Comparison of ENCODE assay signal across 30 mouse cellular contexts in the genomic region with DNA sequence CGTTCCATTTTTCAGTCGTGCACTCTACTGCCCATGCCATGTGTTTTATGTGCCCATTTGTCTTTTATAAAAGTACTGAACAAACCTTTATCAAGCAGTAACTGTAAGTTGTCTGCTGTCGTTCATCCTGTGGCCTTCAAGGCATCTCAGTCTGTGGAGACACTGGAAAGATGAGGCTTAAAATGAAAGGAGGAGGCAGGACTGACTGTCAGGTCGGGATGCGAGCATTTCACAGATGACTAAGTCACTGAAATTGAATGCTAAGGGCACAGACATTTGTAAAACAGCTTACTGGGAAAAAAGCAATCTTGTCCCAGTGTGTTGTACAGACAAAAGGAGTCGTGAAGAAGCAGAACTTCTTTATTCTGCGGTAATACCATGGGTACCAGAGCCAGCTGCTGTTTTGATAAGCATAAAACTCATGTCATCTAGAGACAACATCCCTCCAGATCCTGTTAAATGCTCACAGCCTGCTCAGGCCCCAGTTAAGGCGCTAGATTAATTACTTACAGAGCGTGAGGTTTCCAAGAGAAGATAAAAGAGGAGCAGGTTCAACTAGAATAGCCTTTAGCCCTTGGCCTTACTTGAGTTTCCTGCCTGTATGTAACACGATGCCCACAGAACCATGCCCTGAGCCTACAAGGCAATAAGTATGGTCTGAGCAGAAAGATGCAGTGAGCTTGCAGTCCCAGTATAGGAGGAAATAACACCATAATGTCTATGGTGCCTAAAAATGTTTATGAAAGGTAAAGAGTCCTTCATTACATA.
A peak's percentile ranks its signal among the peaks of the same experiment; 100 is the strongest.
DNase-seq lines count a peak whose midpoint lies in the region; ATAC-seq and TF ChIP-seq lines count a peak whose summit lies in the region.
"Had no signal": no experiment of that assay in that cellular context is flagged by ENCODE, and none has a peak within 500 bp of the region (broad histone marks: within the 10 kb centered on the region; RNA-seq: fewer than 3 reads in every experiment).

No protein-coding gene starts in this region.

- 55% methylated on average over 10 of the region's 10 CpGs for WGBS in forebrain, embryonic 14.5 days
- WGBS in forebrain, embryonic 10.5 days = 54% methylated on average over 10 of the region's 10 CpGs
- WGBS in kidney, embryonic 15.5 days = 21% methylated on average over 10 of the region's 10 CpGs
- WGBS in midbrain, embryonic 15.5 days = 37% methylated on average over 10 of the region's 10 CpGs
- WGBS in midbrain, embryonic 11.5 days = 44% methylated on average over 10 of the region's 10 CpGs
- WGBS in lung, postnatal 0 days = 67% methylated on average over 10 of the region's 10 CpGs

- DNase-seq in forebrain, embryonic 14.5 days (ENCODE audit: low spot score) = peak; percentile 6
- DNase-seq in forebrain, embryonic 10.5 days (ENCODE audit: extremely low spot score, low spot score) = no peak
- no peak for DNase-seq in kidney, adult 18-20 months
- no peak for DNase-seq in midbrain, embryonic 11.5 days (ENCODE audit: low spot score, missing footprints)
- peak; percentile 17 for DNase-seq in retina, postnatal 1 day
- DNase-seq in lung, postnatal 0 days (ENCODE audit: low spot score) = no peak
- DNase-seq: adrenal gland, postnatal 14 days; cerebellum, adult 18-20 months; cerebellum, postnatal 10 days; gastrocnemius, postnatal 25 days; heart, adult 11 months; layer of hippocampus, adult 9-11 months; liver, embryonic 13.5 days; lung, adult 2 months; thymus, adult 2 months; thymus, postnatal 36 days had no signal

- no peak overlapping the region for H3K4me3 ChIP-seq in forebrain, embryonic 14.5 days (ENCODE audit: low read depth, low read length)
- H3K4me3 ChIP-seq in forebrain, embryonic 10.5 days = no peak overlapping the region
- H3K4me3 ChIP-seq in kidney, embryonic 15.5 days (replicated peaks) = no peak overlapping the region
- no peak overlapping the region for H3K4me3 ChIP-seq in midbrain, embryonic 15.5 days
- H3K4me3 ChIP-seq in midbrain, embryonic 11.5 days (ENCODE audit: low read depth, low read length) = no peak overlapping the region
- H3K4me3 ChIP-seq in lung, postnatal 0 days (ENCODE audit: low read depth, low read length) = no peak overlapping the region
- H3K4me3 ChIP-seq: embryonic facial prominence, embryonic 15.5 days; forebrain, embryonic 15.5 days; heart, embryonic 10.5 days; heart, embryonic 15.5 days; hindbrain, embryonic 12.5 days; limb, embryonic 10.5 days; limb, embryonic 15.5 days; liver, embryonic 13.5 days; midbrain, embryonic 12.5 days; myocyte; neural tube, embryonic 12.5 days had no signal

- H3K4me2 ChIP-seq in forebrain, embryonic 14.5 days (ENCODE audit: low read length) = no peak overlapping the region
- H3K4me2 ChIP-seq in kidney, embryonic 15.5 days = no peak overlapping the region
- no peak overlapping the region for H3K4me2 ChIP-seq in midbrain, embryonic 15.5 days
- H3K4me2 ChIP-seq in midbrain, embryonic 11.5 days = no peak overlapping the region
- H3K4me2 ChIP-seq in lung, postnatal 0 days (replicated peaks; ENCODE audit: low read depth, low read length) = no peak overlapping the region
- H3K4me2 ChIP-seq: embryonic facial prominence, embryonic 15.5 days; forebrain, embryonic 15.5 days; heart, embryonic 15.5 days; hindbrain, embryonic 12.5 days; limb, embryonic 15.5 days; liver, embryonic 13.5 days; midbrain, embryonic 12.5 days; neural tube, embryonic 12.5 days had no signal

- H3K4me1 ChIP-seq in forebrain, embryonic 14.5 days (ENCODE audit: control insufficient read depth, insufficient read depth, low read length) = no peaks in the 10 kb centered on the region
- H3K4me1 ChIP-seq in forebrain, embryonic 10.5 days = peaks cover 12% of the 10 kb centered on the region
- H3K4me1 ChIP-seq in kidney, embryonic 15.5 days = 0 out of 2 replicates have a peak, but pooled peaks cover 8% of the 10 kb centered on the region
- 0 out of 2 replicates have a peak, but pooled peaks cover 5% of the 10 kb centered on the region for H3K4me1 ChIP-seq in midbrain, embryonic 15.5 days
- H3K4me1 ChIP-seq in midbrain, embryonic 11.5 days (ENCODE audit: control insufficient read depth, insufficient read depth, low read length) = peaks cover 3% of the 10 kb centered on the region; the same call in 1 of the 2 replicates
- no peaks in the 10 kb centered on the region; the same call in 1 of the 2 replicates for H3K4me1 ChIP-seq in lung, postnatal 0 days (ENCODE audit: insufficient read depth, low read depth, low read length)
- H3K4me1 ChIP-seq: heart, embryonic 10.5 days; heart, embryonic 15.5 days; limb, embryonic 15.5 days; liver, embryonic 13.5 days had no signal

- H3K27ac ChIP-seq in forebrain, embryonic 14.5 days (ENCODE audit: low read depth, low read length) = no peak overlapping the region
- no peak overlapping the region for H3K27ac ChIP-seq in forebrain, embryonic 10.5 days
- H3K27ac ChIP-seq in kidney, embryonic 15.5 days = peak overlapping the region; percentile 60
- H3K27ac ChIP-seq in midbrain, embryonic 15.5 days = no peak overlapping the region
- H3K27ac ChIP-seq in midbrain, embryonic 11.5 days (ENCODE audit: low read depth, low read length) = no peak overlapping the region
- H3K27ac ChIP-seq in lung, postnatal 0 days (ENCODE audit: low read length) = no peak overlapping the region
- H3K27ac ChIP-seq: embryonic facial prominence, embryonic 15.5 days; forebrain, embryonic 15.5 days; heart, embryonic 10.5 days; heart, embryonic 15.5 days; hindbrain, embryonic 12.5 days; limb, embryonic 10.5 days; limb, embryonic 15.5 days; liver, embryonic 13.5 days; midbrain, embryonic 12.5 days; neural tube, embryonic 12.5 days had no signal

- no peaks in the 10 kb centered on the region for H3K9me3 ChIP-seq in forebrain, embryonic 14.5 days (replicated peaks; ENCODE audit: control insufficient read depth, low read length)
- H3K9me3 ChIP-seq in forebrain, embryonic 10.5 days = no peaks in the 10 kb centered on the region
- no peaks in the 10 kb centered on the region for H3K9me3 ChIP-seq in kidney, embryonic 15.5 days (replicated peaks)
- no peaks in the 10 kb centered on the region for H3K9me3 ChIP-seq in midbrain, embryonic 15.5 days
- no peaks in the 10 kb centered on the region for H3K9me3 ChIP-seq in midbrain, embryonic 11.5 days (ENCODE audit: control insufficient read depth, low read length)
- no peaks in the 10 kb centered on the region for H3K9me3 ChIP-seq in lung, postnatal 0 days (ENCODE audit: low read length)
- H3K9me3 ChIP-seq: embryonic facial prominence, embryonic 15.5 days; forebrain, embryonic 15.5 days; heart, embryonic 10.5 days; heart, embryonic 15.5 days; hindbrain, embryonic 12.5 days; limb, embryonic 10.5 days; limb, embryonic 15.5 days; liver, embryonic 13.5 days; midbrain, embryonic 12.5 days; neural tube, embryonic 12.5 days had no signal

- H3K27me3 ChIP-seq in forebrain, embryonic 14.5 days (replicated peaks; ENCODE audit: control insufficient read depth, insufficient read depth, low read length) = no peaks in the 10 kb centered on the region
- H3K27me3 ChIP-seq in forebrain, embryonic 10.5 days (ENCODE audit: poor library complexity, severe bottlenecking) = no peaks in the 10 kb centered on the region
- H3K27me3 ChIP-seq in kidney, embryonic 15.5 days = no peaks in the 10 kb centered on the region
- no peaks in the 10 kb centered on the region for H3K27me3 ChIP-seq in midbrain, embryonic 15.5 days (replicated peaks)
- no peaks in the 10 kb centered on the region for H3K27me3 ChIP-seq in midbrain, embryonic 11.5 days (ENCODE audit: control insufficient read depth, insufficient read depth, low read length)
- H3K27me3 ChIP-seq in lung, postnatal 0 days (replicated peaks; ENCODE audit: insufficient read depth, low read length) = no peaks in the 10 kb centered on the region
- H3K27me3 ChIP-seq: embryonic facial prominence, embryonic 15.5 days; forebrain, embryonic 15.5 days; heart, embryonic 15.5 days; hindbrain, embryonic 12.5 days; limb, embryonic 15.5 days; liver, embryonic 13.5 days; midbrain, embryonic 12.5 days; neural tube, embryonic 12.5 days had no signal

- no peaks in the 10 kb centered on the region for H3K36me3 ChIP-seq in forebrain, embryonic 14.5 days (ENCODE audit: control insufficient read depth, insufficient read depth, low read length)
- no peaks in the 10 kb centered on the region for H3K36me3 ChIP-seq in forebrain, embryonic 10.5 days (replicated peaks)
- no peaks in the 10 kb centered on the region for H3K36me3 ChIP-seq in kidney, embryonic 15.5 days
- H3K36me3 ChIP-seq in midbrain, embryonic 15.5 days (replicated peaks) = no peaks in the 10 kb centered on the region
- H3K36me3 ChIP-seq in midbrain, embryonic 11.5 days (ENCODE audit: control insufficient read depth, insufficient read depth, low read length) = no peaks in the 10 kb centered on the region
- no peaks in the 10 kb centered on the region for H3K36me3 ChIP-seq in lung, postnatal 0 days (ENCODE audit: insufficient read depth, low read length)
- H3K36me3 ChIP-seq: embryonic facial prominence, embryonic 15.5 days; forebrain, embryonic 15.5 days; G1E; heart, embryonic 10.5 days; heart, embryonic 15.5 days; hindbrain, embryonic 12.5 days; limb, embryonic 10.5 days; limb, embryonic 15.5 days; liver, embryonic 13.5 days; midbrain, embryonic 12.5 days; neural tube, embryonic 12.5 days had no signal

- TF ChIP-seq CTCF in lung, postnatal 0 days (IDR thresholded peaks at IDR 0.05) = no peak

- no peak for TF ChIP-seq EP300 in lung, postnatal 0 days (IDR thresholded peaks at IDR 0.05)

- ATAC-seq in forebrain, embryonic 14.5 days = no peak
- ATAC-seq in kidney, embryonic 15.5 days (replicated peaks; ENCODE audit: low FRiP score) = peak; percentile 94
- 0 out of 2 replicates have a peak, but pooled peaks have one; percentile 30 for ATAC-seq in midbrain, embryonic 15.5 days (replicated peaks)
- ATAC-seq in midbrain, embryonic 11.5 days (ENCODE audit: low FRiP score) = no peak
- ATAC-seq in lung, postnatal 0 days = no peak
- ATAC-seq: forebrain, embryonic 15.5 days; intestine, embryonic 16.5 days had no signal

- H3K9ac ChIP-seq in forebrain, embryonic 14.5 days (ENCODE audit: low read length) = no peak overlapping the region
- no peak overlapping the region for H3K9ac ChIP-seq in kidney, embryonic 15.5 days
- no peak overlapping the region for H3K9ac ChIP-seq in midbrain, embryonic 15.5 days
- H3K9ac ChIP-seq in midbrain, embryonic 11.5 days (ENCODE audit: low read length) = no peak overlapping the region
- H3K9ac ChIP-seq in lung, postnatal 0 days (replicated peaks; ENCODE audit: low read depth) = no peak overlapping the region
- H3K9ac ChIP-seq: embryonic facial prominence, embryonic 15.5 days; forebrain, embryonic 15.5 days; heart, embryonic 15.5 days; hindbrain, embryonic 12.5 days; limb, embryonic 15.5 days; liver, embryonic 13.5 days; midbrain, embryonic 12.5 days; neural tube, embryonic 12.5 days had no signal

Comparison
In these comparisons a context has a peak if more than half of its experiments do, and no peak if none do; other contexts are left out.
1. ATAC-seq: peak in kidney, embryonic 15.5 days (single experiment) and midbrain, embryonic 15.5 days (single experiment); none in forebrain, embryonic 14.5 days (single experiment), midbrain, embryonic 11.5 days (single experiment) and lung, postnatal 0 days (single experiment).
2. DNase-seq: peak in forebrain, embryonic 14.5 days (single experiment) and retina, postnatal 1 day (single experiment); none in forebrain, embryonic 10.5 days (single experiment), kidney, adult 18-20 months (single experiment), midbrain, embryonic 11.5 days (single experiment) and lung, postnatal 0 days (single experiment).